Mouse (Mus musculus): ENCODE results near the gene Dnm3.

- no peak for TF ChIP-seq POLR2A (IDR thresholded peaks at IDR 0.05; ENCODE audit: insufficient read depth, low read length)
- no peak for TF ChIP-seq EP300 (IDR thresholded peaks at IDR 0.05; ENCODE audit: insufficient read depth, low read depth, low read length)
- TF ChIP-seq CTCF (IDR thresholded peaks at IDR 0.05; ENCODE audit: low read depth, low read length): no peak
These were observed 51.8 kb downstream of the Dnm3 start for GRCm38 (mm10) chr1:162425930-162426478.
